Comparison of ENCODE assay signal across 8 mouse cellular contexts in the genomic region with DNA sequence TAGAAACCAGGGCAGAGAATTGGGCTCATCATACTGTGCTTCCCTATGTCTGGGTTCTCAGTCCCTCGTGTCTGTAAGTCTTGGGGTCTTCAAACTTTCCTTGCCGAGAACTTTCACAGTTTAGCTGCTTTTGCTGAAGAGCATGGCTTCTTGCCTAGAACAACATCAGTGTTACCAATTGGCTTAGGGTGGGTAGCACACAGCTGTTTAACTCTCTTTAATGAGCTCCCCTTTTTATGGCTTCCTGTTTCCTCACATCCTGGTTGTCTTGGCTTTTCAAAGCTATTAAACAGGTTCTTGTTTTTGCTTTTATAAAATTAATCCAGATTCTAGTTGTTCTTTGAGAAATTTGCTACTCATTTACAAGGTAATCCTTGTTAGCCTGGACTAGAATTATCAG.
"Had no signal": no experiment of that assay in that cellular context is flagged by ENCODE, and none has a peak within 500 bp of the region (broad histone marks: within the 10 kb centered on the region; RNA-seq: fewer than 3 reads in every experiment).

No protein-coding gene starts in this region.

- DNase-seq: lung, adult 2 months; lung, postnatal 14 days; lung, postnatal 36 days; right cerebral cortex, postnatal 14 days; spleen, adult 18-20 months; thymus, adult 18-20 months; thymus, postnatal 25 days; thymus, postnatal 4 days had no signal
